Mouse (Mus musculus): ENCODE results near the gene Asna1.

DNA sequence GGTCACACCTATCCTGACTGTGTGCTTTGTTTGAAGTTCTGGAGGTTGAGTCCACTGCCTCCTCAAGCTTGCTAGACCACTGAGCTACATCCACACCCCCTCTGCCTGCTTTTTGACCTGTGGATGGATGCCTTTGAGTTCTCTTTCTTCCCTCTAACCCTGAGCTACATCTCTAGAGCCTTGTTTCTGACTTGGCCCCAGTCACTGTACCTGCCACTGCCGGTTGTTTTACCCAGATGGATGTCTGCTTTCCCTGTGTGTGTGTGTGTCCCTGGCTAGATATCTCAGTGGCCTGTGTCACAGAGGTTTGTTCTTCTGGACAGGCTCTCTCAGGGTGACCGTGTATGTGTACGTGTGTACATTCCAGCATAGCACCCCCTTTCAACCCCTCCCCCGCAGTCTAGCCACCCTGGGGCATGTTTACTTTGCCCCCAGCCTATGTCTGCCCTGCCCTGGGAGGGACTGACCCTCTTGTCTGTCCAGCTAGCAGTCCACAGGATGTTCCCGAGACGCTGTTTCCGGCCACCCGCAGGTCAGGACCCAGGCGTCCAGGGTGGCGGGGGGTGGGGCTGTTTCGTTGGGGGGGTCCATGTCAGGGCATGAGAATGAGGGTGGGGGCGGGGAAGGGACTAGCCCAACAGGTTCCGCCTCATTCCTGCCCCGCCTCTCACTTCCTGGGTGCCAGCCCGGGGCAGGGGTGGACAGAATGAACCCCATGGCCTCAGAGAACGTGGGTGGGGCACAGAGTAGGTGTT, 40.6 kb downstream of the Asna1 start:
- TF ChIP-seq CTCF (IDR thresholded peaks at IDR 0.05; ENCODE audit: low read depth) (no peak), EP300 (IDR thresholded peaks at IDR 0.05; ENCODE audit: low read depth) (no peak)

Measured in liver, postnatal 0 days (tissue).